Mouse (Mus musculus) layer of hippocampus, adult 18-20 months (tissue): Measurements from ENCODE around the gene Map2k2. TPM values are rescaled to one million over a fixed set of nuclear protein-coding genes. Genes with fewer than 3 reads are reported as not detected.
"Not testable (repeated sequence)": the region's sequence is repeated elsewhere in the genome, so short reads cannot be mapped to it uniquely, and the experiment has no call there.

Experiments used
- DNase-seq, 2 experiments: peaks; one replicate each; pipeline ENCODE4 v3.0.0; 2022; ENCODE audit warnings: low spot score in 2 of 2
- long read RNA-seq: library from polyadenylated mRNA; stranded (forward); transcript quantifications from one replicate; pipeline ENCODE4 v2.0.0, GENCODE M21; 2021
- total RNA-seq, 2 experiments: library from RNA; stranded (reverse); gene quantifications; 2 replicates each; pipeline ENCODE4 v1.2.3; 2021

Gene Map2k2
- 100 to 1,000 TPM; 130 to 136 TPM for total RNA-seq
- long read RNA-seq, transcript Map2k2-202 (11 exons, 1,556 nt): major isoform, 68 of 163 reads
- long read RNA-seq, transcript Map2k2-207 (11 exons, 2,405 nt): minor isoform, 23 of 163 reads
- long read RNA-seq, partial matches to known transcripts: 6 of 163 reads
- long read RNA-seq, other reads (novel, unspliced or antisense): 63 of 163 reads

DNA sequence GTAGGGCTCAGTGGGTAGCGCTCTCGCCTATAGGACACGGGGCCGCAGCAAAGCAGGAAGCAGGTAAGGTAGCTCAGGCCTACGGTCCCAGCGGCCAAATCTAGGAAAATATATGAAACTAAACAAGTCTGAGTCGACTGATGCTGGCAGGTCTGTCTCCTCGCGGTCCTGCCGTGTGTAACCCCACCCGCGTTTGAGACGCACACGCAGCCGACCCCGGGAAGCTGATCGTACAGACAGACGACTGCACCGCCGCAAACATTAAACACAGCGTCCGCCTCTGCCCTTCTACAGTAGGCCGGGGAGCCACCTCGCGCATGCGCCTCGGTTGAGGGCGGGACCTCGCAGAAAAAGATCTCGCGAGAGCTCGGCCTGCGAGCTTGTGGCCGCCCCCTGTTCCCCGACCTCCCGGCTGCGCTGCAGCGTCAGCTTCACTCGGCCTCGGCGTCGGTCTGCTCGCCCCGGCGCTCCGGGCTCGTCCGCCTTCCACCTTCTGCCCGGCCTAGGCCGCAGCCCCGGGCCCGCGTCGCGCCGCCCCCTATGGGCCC is at the start of gene Map2k2:
Gene Map2k2, plus strand, starts transcription at position 351 of the 548 bp plus-strand sequence.
- DNase-seq: peak; percentile 96 to 97

- DNase-seq: no peak
Observed at GRCm38 (mm10) chr10:81057406-81058130, 48.1 kb upstream of the Map2k2 start.

DNA sequence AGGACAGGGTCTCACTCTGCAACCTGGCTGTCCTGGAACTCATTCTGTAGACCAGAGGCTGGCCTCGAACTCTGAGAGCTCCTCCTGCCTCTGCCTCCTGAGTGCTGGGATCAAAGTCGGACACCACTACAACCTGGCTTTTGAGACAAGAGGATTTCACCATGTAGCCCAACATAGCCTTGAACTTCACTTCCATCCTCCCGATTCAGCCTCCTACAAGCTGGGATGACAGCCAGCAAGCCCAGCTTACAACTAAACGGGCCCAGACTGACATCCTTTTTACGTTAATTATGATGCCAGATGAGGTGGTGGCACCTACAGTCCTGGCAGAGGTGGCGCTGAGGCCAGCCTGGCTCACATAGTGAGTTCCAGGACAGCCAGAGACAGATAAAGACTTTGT is 46.8 kb upstream of the Map2k2 start:
- no peak for DNase-seq

GRCm38 (mm10) chr10:81059603-81060543 is 45.8 kb upstream of the Map2k2 start, which contains the start of gene Sgta:
Gene Sgta, minus strand, starts transcription at chr10:81060181.
- DNase-seq: peak; percentile 99 to 100

DNA sequence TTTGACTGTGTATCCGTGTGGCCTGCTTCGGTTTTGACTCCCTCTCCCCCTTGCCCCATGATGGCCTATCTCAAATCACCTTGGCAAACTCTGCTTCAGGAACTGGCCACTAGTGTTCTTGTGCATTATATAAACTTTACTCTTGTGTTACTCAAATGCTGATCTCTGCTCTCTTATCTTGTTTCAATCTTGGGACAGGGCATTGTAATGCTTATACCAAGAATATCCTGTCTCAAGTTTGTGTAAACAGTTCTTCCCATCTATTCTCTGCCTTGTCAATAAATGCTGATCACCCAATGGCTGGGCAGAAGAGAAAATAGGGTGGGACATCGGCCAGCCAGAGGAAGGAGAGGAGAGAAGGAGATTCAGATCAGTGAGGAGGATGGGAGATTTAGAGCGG is 43.0 kb upstream of the Map2k2 start:
- no peak for DNase-seq

- not testable (repeated sequence) for DNase-seq
Observed at GRCm38 (mm10) chr10:81064519-81064918, 41.2 kb upstream of the Map2k2 start.

- no peak for DNase-seq
Observed at GRCm38 (mm10) chr10:81068706-81069105, 37.0 kb upstream of the Map2k2 start.

DNA sequence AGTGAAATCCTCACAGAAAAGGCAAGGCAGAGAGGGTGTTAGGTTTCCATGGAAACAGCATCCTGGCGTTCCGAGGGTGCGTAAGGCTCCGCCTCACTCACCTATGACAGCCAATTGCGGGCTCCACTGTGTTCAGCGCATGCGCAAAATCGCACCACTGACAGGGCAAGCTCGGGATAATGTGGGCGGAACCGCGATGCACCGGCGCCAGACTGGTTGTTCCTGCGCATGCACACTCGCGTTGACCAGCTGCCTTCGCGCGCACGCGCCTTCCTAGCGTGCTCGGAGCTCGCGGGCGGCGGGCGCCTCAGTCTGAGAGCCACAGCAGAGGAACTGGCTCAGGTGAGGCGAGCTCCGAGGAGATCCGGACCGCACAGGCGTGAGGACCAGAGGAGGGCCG is 35.9 kb upstream of the Map2k2 start, which contains the start of gene Thop1:
Gene Thop1, plus strand, starts transcription at position 200 of the 400 bp plus-strand sequence.
- DNase-seq: peak; percentile 98 to 99

- DNase-seq: no peak
Observed at GRCm38 (mm10) chr10:81072290-81072689, 33.4 kb upstream of the Map2k2 start.

DNA sequence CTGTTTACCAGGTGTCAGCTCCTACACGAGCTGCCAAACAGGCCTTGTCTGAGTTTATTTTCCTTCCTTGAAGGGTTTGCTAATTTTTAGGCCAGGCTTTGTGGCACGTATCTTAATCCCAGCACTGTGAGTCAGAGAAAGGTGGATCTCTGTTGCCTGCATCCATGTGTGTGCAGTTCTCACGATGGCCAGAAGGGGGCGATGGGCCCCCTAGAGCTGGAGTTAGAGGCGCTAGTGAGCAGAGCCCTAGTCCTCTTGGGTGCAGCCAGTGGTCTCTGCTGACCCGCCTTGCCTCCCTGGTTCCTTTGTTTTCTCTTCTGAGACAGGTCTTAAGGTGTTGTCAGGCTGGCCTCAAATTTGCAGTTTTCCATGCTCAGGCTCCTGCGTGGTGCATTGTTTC is 32.3 kb upstream of the Map2k2 start:
- DNase-seq: no peak

- no peak for DNase-seq
Observed at GRCm38 (mm10) chr10:81075734-81076133, 30.0 kb upstream of the Map2k2 start.

GRCm38 (mm10) chr10:81076356-81076755 is 29.4 kb upstream of the Map2k2 start:
- DNase-seq: no peak

GRCm38 (mm10) chr10:81077916-81078315 is 27.8 kb upstream of the Map2k2 start:
- DNase-seq: no peak

DNA sequence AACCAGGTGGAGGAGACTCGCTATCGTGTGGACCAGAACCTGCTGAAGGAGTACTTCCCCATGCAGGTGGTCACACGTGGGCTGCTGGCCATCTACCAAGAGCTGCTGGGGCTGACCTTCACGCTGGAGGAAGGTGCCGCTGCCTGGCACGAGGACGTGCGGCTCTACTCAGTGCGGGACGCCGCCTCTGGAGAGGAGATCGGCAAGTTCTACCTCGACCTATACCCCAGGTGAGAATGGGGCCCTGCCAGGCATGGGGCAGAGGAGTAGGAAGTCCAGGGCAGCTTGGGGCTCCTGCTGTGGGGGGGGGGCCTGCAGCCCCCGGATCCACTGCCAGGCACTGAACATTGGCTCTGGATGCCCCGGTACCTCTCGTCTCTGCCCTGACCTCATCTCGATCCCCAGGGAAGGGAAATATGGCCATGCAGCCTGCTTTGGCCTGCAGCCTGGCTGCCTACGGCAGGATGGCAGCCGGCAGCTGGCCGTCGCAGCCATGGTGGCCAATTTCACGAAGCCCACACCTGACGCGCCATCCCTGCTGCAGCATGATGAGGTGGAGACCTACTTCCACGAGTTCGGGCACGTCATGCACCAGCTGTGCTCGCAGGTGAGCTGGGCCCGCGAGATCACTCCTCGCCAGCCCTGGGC is 25.6 kb upstream of the Map2k2 start:
- no peak for DNase-seq

DNA sequence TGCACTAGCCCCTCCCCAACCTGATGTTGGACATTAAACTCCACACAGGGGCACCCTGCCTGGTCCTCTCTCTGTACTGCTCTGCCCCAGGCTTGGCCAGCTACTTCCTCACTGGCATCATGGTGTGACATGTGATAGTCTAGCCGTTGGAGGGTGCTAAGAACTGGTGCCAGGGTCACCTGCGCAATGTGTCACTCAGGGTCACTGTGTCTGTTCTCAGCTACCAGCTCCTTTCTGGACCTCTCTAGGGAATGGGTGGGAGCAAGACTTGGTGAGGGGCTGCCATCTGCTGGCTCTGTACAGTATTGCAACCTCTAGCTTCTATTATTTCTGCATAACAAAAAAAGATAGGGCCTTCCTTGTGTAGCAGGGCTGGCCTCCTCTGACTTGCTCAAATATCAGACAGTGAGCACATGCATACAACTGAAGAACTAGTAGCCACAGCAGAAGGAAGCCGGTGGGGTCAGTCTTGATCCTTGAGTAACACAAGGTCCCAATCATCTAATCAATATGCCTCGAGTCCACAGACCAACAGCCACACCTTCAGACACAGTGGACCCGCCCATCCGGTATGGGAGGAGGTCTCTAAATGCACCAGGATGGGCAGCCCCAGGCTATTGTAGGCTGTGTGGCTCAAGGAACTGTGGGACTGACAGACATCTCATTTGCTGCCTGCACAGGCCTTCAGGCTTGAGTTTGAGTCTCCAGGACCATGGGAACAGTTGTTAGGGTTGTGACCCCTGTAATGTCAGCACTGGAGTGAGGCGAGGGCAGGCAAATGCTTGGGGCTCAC is 23.4 kb upstream of the Map2k2 start:
- DNase-seq: peak in 1 of 2 experiments; percentile 90

GRCm38 (mm10) chr10:81087021-81087420 is 18.7 kb upstream of the Map2k2 start:
- DNase-seq: no peak

DNA sequence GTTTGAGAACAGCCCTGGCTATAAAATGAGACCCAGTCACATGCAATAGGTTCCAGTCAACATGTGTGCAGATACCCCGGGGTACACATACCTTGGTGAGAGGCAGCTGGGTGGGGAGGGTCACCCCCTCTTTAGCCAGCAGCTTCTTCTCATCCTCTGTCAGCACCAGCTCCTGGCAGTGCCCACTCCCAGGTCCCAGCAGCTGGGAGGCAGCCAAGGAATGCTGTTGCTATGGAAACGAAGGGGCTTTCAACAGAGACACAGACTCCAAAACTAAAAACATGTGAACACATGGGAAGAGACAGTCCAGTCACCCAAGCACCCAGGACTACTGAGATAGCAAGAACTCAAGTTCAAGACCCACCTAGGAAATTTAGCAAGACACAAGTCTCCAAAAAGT is 16.5 kb upstream of the Map2k2 start:
- DNase-seq: no peak

DNA sequence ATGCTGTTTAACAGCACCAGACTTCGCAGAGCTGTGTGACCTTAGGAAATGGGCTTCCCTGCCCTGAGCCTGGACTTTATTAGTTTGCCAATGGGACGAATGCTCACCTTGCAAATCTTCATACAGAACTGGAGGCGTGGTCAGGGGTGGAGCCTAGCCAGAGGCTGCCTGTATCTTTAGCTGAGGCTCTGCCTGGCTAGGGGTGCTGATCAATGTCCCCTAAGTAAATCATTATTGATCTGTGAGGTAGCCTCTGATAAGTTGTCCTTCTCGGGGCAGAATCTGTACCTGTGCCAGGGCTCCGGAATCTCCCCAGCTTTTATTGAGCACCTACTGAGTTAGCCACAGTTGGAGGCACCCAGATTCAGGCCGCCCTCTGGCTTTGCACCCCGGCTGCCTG is 15.1 kb upstream of the Map2k2 start:
- DNase-seq: no peak

- peak in 1 of 2 experiments; percentile 37 for DNase-seq
Observed at GRCm38 (mm10) chr10:81092465-81093250, 13.1 kb upstream of the Map2k2 start.
